Mouse (Mus musculus): ENCODE results near the gene Cdr2. TPM values are rescaled to one million over a fixed set of nuclear protein-coding genes. Genes with fewer than 3 reads are reported as not detected.
"Not testable (repeated sequence)": the region's sequence is repeated elsewhere in the genome, so short reads cannot be mapped to it uniquely, and the experiment has no call there.

Gene Cdr2
- total RNA-seq, 2 experiments from 2014 or later: 501 to 1,057 TPM

GRCm38 (mm10) chr7:120917279-120917591 lies 64.9 kb downstream of the Cdr2 start:
- ATAC-seq (replicated peaks; ENCODE audit: low FRiP score, poor library complexity, severe bottlenecking): 0 out of 2 replicates have a peak, but pooled peaks have one; percentile 16

- ATAC-seq (replicated peaks; ENCODE audit: low FRiP score, poor library complexity, severe bottlenecking): no peak
Measured at GRCm38 (mm10) chr7:120916262-120916875, 65.7 kb downstream of the Cdr2 start.

- ATAC-seq (replicated peaks; ENCODE audit: low FRiP score, poor library complexity, severe bottlenecking): no peak
Measured at GRCm38 (mm10) chr7:120913332-120913731, 68.8 kb downstream of the Cdr2 start.

GRCm38 (mm10) chr7:120911268-120911667 lies 70.8 kb downstream of the Cdr2 start:
- ATAC-seq (replicated peaks; ENCODE audit: low FRiP score, poor library complexity, severe bottlenecking): not testable (repeated sequence)

- not testable (repeated sequence) for ATAC-seq (replicated peaks; ENCODE audit: low FRiP score, poor library complexity, severe bottlenecking)
Measured at GRCm38 (mm10) chr7:120910172-120910571, 71.9 kb downstream of the Cdr2 start.

Other genes starting within 250 kb of the Cdr2 start
- gene Vwa3a, start 243.0 kb downstream of the Cdr2 start, total RNA-seq (2015; ENCODE audit: low replicate concordance): not detected in 2 replicates
- not detected in 2 replicates for gene Vwa3a, start 243.0 kb downstream of the Cdr2 start, total RNA-seq (2017; ENCODE audit: low replicate concordance)
- not detected in 2 replicates for gene Gm5737, start 169.9 kb downstream of the Cdr2 start, total RNA-seq (2015; ENCODE audit: low replicate concordance)
- not detected in 2 replicates for gene Gm5737, start 169.9 kb downstream of the Cdr2 start, total RNA-seq (2017; ENCODE audit: low replicate concordance)
- 12.3 and 24.0 TPM in 2 replicates for gene Eef2k, start 139.5 kb downstream of the Cdr2 start, total RNA-seq (2015; ENCODE audit: low replicate concordance)
- gene Eef2k, start 139.5 kb downstream of the Cdr2 start, total RNA-seq (2017; ENCODE audit: low replicate concordance): 77.4 and 97.0 TPM in 2 replicates
- 3.1 and 3.3 TPM in 2 replicates for gene Polr3e, start 64.6 kb downstream of the Cdr2 start, total RNA-seq (2015; ENCODE audit: low replicate concordance)
- gene Polr3e, start 64.6 kb downstream of the Cdr2 start, total RNA-seq (2017; ENCODE audit: low replicate concordance): 1.5 and 6.2 TPM in 2 replicates
- gene Mfsd13b, start 197 bp upstream of the Cdr2 start, total RNA-seq (2015; ENCODE audit: low replicate concordance): not detected in 2 replicates
- gene Mfsd13b, start 197 bp upstream of the Cdr2 start, total RNA-seq (2017; ENCODE audit: low replicate concordance): 0.26 TPM in 1 of 2 replicates, not detected in the other
- 29.2 and 54.1 TPM in 2 replicates for gene Mettl9, start 52.1 kb upstream of the Cdr2 start, total RNA-seq (2015; ENCODE audit: low replicate concordance)
- gene Mettl9, start 52.1 kb upstream of the Cdr2 start, total RNA-seq (2017; ENCODE audit: low replicate concordance): 38.6 and 72.2 TPM in 2 replicates
- 143 and 177 TPM in 2 replicates for gene Igsf6, start 92.3 kb upstream of the Cdr2 start, total RNA-seq (2015; ENCODE audit: low replicate concordance)
- gene Igsf6, start 92.3 kb upstream of the Cdr2 start, total RNA-seq (2017; ENCODE audit: low replicate concordance): 89.2 and 93.5 TPM in 2 replicates
- not detected in 2 replicates for gene Otoa, start 99.3 kb upstream of the Cdr2 start, total RNA-seq (2015; ENCODE audit: low replicate concordance)
- gene Otoa, start 99.3 kb upstream of the Cdr2 start, total RNA-seq (2017; ENCODE audit: low replicate concordance): not detected in 2 replicates